Mouse (Mus musculus) adrenal gland, postnatal 36 days (tissue): ENCODE data around the gene Furin. TPM values are rescaled to one million over a fixed set of nuclear protein-coding genes. Genes with fewer than 3 reads are reported as not detected.

Experiments
- DNase-seq, 2 experiments: peaks; one replicate each; pipeline ENCODE4 v3.0.0; 2021; ENCODE audit warnings: mixed read lengths in 1 of 2
- total RNA-seq, 2 experiments: library from RNA; stranded (reverse); gene quantifications; 2 replicates each; pipeline ENCODE4 v1.2.3; 2021

The Furin gene
- total RNA-seq, 2 experiments from 2014 or later, result 155 to 170 TPM

- peak; percentile 99 for DNase-seq
These were observed 65.2 kb downstream of the Furin start for GRCm38 (mm10) chr7:80339793-80340628.

DNA sequence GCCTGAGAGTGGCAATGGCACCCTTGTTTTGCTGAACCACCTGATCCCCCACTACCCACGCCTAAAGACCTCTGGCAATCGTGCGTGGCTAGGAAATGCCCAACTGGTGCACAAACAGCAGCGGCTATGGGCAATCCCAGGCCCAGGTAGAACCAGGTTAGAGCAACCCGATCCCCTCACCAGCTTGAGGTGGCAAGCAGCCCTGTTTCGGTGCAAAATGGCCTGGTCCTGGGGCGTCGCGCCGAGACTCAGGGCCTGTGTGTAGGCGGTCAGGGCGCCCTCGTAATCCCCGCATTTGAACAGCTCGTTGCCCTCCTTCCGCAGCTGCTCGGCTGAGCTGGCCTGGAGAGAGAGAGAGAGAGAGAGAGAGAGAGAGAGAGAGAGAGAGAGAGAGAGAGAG, 65.9 kb downstream of the Furin start:
- peak in 1 of 2 experiments; percentile 46 for DNase-seq

Other genes starting within 250 kb of the Furin start
- gene Sema4b, start 218.6 kb downstream of the Furin start, total RNA-seq, result 10 to 100 TPM; 47.3 to 57.2 TPM
- 10 to 100 TPM; 65.1 to 70.1 TPM for gene Cib1, start 172.6 kb downstream of the Furin start, total RNA-seq
- gene Gdpgp1, start 172.6 kb downstream of the Furin start, total RNA-seq, result 1 to 10 TPM; 3.8 to 3.9 TPM
- gene Ttll13, start 159.1 kb downstream of the Furin start, total RNA-seq, result under 1 TPM; 0.59 to 0.83 TPM
- 10 to 100 TPM; 43.1 to 58.6 TPM for gene Ngrn, start 144.2 kb downstream of the Furin start, total RNA-seq
- 10 to 100 TPM; 19.1 to 31.5 TPM for gene Vps33b, start 135.8 kb downstream of the Furin start, total RNA-seq
- 10 to 100 TPM; 12.4 to 12.8 TPM for gene Prc1, start 111.0 kb downstream of the Furin start, total RNA-seq
- 10 to 100 TPM in 1 of 2 experiments, 1 to 10 TPM in 1; 8.9 to 12.0 TPM for gene Rccd1, start 81.0 kb downstream of the Furin start, total RNA-seq
- gene Unc45a, start 64.4 kb downstream of the Furin start, total RNA-seq, result 10 to 100 TPM; 55.0 to 74.8 TPM
- gene Hddc3, start 62.3 kb downstream of the Furin start, total RNA-seq, result 10 to 100 TPM; 30.0 to 40.7 TPM
- 10 to 100 TPM; 81.4 to 94.8 TPM for gene Man2a2, start 34.1 kb downstream of the Furin start, total RNA-seq
- 10 to 100 TPM in 1 of 2 experiments, 1 to 10 TPM in 1; 7.5 to 11.4 TPM for gene Fes, start 17.5 kb downstream of the Furin start, total RNA-seq
- gene Blm, start 129.7 kb upstream of the Furin start, total RNA-seq, result 1 to 10 TPM; 3.4 to 3.9 TPM